Mouse (Mus musculus): Measurements from ENCODE around the gene Tmc3. TPM values are rescaled to one million over a fixed set of nuclear protein-coding genes. Genes with fewer than 3 reads are reported as not detected.
A peak's percentile ranks its signal among the peaks of the same experiment; 100 is the strongest.

The Tmc3 gene
- polyA plus RNA-seq (2012; fragmentation: generic; extraction: Trizol): 0.10 TPM

DNA sequence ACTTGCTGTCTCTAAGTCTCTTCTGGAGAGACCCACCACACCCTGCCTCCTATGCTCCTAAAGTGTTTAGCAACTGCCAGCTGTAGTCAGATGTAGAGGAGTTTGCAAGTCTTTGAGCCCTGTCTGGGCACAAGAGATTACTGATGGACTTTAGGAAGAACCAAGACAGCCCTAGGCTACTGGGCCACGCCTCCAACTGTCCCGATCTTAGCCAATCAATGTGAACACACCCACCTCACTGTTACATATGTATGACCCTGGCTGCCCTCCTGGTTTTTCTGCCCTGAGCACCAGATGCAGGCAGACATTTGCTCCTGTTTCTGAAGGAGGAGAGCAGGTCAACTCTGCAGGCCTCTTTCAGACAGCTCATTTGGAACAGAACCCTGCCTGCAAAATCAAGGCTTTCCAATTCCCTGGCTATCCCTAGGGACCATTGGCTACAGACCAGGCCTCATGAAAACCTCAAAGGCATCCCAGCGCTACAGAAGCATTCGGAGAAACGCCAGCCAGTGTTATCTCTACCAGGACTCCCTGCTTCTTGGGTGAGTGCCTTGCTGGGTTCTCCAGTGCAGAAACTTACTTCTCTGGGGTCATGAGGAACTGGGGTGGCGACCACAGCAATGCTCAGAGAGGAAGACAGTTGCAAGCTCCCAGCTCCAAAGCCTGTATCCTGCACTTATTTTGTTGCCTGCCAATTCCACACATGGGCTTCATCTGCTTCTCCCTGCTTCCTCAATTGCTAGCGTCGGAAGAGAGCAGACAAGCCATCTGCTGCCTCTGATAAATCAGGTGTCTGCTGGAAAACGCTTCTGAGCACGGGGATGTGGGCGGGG is at the start of gene Tmc3:
Gene Tmc3, plus strand, starts transcription at position 289 of the 833 bp plus-strand sequence.
- peak within 1 kb of the TSS; percentile 30 for H3K4me2 ChIP-seq (ENCODE audit: low read depth)
- no peaks in the 10 kb centered on the region for H3K79me2 ChIP-seq (ENCODE audit: control insufficient read depth, insufficient read depth)

DNA sequence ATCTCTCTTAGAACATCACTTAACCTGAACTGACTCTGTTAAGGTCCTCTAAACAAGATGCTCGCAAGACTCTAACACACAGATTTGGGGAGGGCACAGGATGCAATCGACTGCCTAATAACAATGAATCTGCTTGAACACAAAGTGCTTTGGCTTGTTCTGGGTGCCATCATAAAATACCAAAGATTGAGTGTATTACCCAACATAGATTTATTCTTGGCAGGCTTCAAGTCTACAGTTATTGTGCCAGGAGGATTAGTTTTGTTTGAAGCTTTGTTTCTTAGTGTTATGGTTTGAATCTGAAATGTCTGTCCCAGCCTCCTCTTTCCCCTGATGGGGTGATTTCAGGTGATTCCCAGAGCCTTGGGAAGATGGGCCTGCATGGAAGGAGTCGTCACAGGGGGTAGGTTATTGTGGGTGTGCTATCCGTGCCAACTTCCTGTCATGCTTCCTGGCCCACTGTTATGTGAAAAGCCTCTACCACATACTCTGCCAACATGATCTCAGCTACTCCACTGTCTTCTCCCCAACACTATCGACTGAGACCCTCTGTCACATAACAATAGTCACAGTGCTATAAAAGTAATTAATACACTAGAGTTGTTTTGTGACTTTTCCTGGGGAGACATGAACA is 43.1 kb upstream of the Tmc3 start:
- no peaks in the 10 kb centered on the region for H3K79me2 ChIP-seq (ENCODE audit: control insufficient read depth, insufficient read depth)
- TF ChIP-seq USF1 (IDR thresholded peaks at IDR 0.05; ENCODE audit: low read depth) (no peak), E2F4 (IDR thresholded peaks at IDR 0.05; ENCODE audit: insufficient read depth) (no peak), TCF12 (IDR thresholded peaks at IDR 0.05; ENCODE audit: insufficient read depth, poor library complexity, severe bottlenecking) (no peak), POLR2AphosphoS2 (IDR thresholded peaks at IDR 0.05; ENCODE audit: insufficient read length, low read depth) (no peak), CEBPB (IDR thresholded peaks at IDR 0.05; ENCODE audit: insufficient read depth, poor library complexity, severe bottlenecking) (no peak), SRF (IDR thresholded peaks at IDR 0.05; ENCODE audit: control insufficient read depth, insufficient read length, low read depth) (no peak), MYOD1 (IDR thresholded peaks at IDR 0.05; ENCODE audit: control insufficient read depth in 1 of 3, insufficient read length in 2 of 3, low read depth in 2 of 3) (no peak), TCF3 (IDR thresholded peaks at IDR 0.05; ENCODE audit: insufficient read length, low read depth) (no peak)
- H3K4me3 ChIP-seq: no peak overlapping the region
- H3K27me3 ChIP-seq (ENCODE audit: control insufficient read depth, insufficient read depth, insufficient read length): no peaks in the 10 kb centered on the region
- H3K36me3 ChIP-seq (ENCODE audit: control insufficient read depth, insufficient read depth): no peaks in the 10 kb centered on the region
- H3ac ChIP-seq (ENCODE audit: control insufficient read depth, insufficient read length): no peak overlapping the region
- H3K4me2 ChIP-seq (ENCODE audit: low read depth): no peak overlapping the region

More for the DNA sequence above, at the start of gene Tmc3:
- Histone ChIP-seq H3K36me3 (ENCODE audit: control insufficient read depth, insufficient read depth) (no peaks in the 10 kb centered on the region), H3ac (ENCODE audit: control insufficient read depth, insufficient read length) (no peak within 1 kb of the TSS), H3K4me3 (no peak within 1 kb of the TSS), H3K27me3 (ENCODE audit: control insufficient read depth, insufficient read depth, insufficient read length) (no peaks in the 10 kb centered on the region)
- TF ChIP-seq POLR2AphosphoS2 (IDR thresholded peaks at IDR 0.05; ENCODE audit: insufficient read length, low read depth): no peak
- TF ChIP-seq MAX (IDR thresholded peaks at IDR 0.05; ENCODE audit: low read depth): no peak
- TF ChIP-seq CEBPB (IDR thresholded peaks at IDR 0.05; ENCODE audit: insufficient read depth, poor library complexity, severe bottlenecking): no peak
- TF ChIP-seq TCF3 (IDR thresholded peaks at IDR 0.05; ENCODE audit: insufficient read length, low read depth): no peak
- no peak for TF ChIP-seq USF1 (IDR thresholded peaks at IDR 0.05; ENCODE audit: low read depth)
- no peak for TF ChIP-seq TCF12 (IDR thresholded peaks at IDR 0.05; ENCODE audit: insufficient read depth, poor library complexity, severe bottlenecking)
- TF ChIP-seq E2F4 (IDR thresholded peaks at IDR 0.05; ENCODE audit: insufficient read depth): no peak
- TF ChIP-seq MYOD1 (IDR thresholded peaks at IDR 0.05; ENCODE audit: control insufficient read depth in 1 of 3, insufficient read length in 2 of 3, low read depth in 2 of 3): no peak
- no peak for TF ChIP-seq POLR2A (IDR thresholded peaks at IDR 0.05; ENCODE audit: insufficient read length, low read depth)
- no peak for TF ChIP-seq MYOG (IDR thresholded peaks at IDR 0.05; ENCODE audit: control insufficient read depth in 1 of 3, insufficient read depth in 1 of 3, insufficient read length in 2 of 3, low read depth in 2 of 3)
- TF ChIP-seq REST (IDR thresholded peaks at IDR 0.05; ENCODE audit: insufficient read depth, insufficient read length): no peak
- no peak for TF ChIP-seq SRF (IDR thresholded peaks at IDR 0.05; ENCODE audit: control insufficient read depth, insufficient read length, low read depth)

DNA sequence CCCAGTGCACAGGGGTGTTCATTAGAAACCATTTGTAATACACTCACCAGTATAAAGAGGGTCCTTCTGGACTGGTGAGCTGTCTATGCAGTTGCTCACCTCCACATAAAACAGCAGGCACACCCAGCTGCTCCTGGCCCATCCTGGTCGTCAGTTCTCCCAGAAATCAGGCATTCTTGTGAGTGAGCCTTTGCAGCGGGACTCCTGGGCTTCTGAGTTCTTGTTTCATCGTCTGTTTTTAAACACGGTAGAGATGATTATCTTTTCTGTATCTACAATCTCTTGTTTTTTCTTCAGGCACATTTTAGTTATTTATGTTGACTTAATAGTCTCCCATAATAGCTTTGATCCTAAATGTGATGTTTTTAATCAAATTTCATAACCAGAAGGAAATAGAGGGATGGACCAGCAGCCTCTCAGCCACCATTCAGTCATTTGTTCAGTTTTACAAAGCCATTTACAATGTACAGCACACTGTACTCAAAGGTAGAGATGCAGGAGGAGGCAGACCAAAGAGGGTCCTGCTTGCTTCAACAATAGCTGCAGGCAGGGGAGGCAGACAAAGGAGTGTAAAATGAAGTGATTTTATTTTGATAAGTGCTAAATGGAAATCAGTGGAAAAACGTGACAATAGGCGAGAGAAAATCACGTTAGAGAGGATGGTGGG is 35.9 kb upstream of the Tmc3 start:
- no peaks in the 10 kb centered on the region for H3K27me3 ChIP-seq (ENCODE audit: control insufficient read depth, insufficient read depth, insufficient read length)

DNA sequence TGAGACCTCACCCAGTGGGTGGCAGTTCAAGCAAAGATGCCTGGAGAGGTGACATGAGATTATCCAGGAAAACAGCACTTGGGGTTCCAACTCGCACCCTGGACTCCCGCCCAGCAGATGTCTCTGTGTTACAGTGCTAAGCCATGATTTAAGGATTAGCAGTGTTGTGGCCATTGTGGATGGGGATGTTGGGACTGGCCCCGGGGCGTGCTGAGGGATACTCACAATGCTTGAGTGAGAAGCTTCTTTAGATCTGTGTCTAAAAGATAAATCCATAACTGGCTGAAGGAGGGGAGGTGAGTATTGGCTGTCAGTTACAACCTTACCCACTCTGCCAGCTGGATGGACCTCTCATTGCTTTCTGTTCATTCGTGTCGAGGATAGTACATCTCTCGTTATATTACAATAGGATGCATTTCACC is 35.4 kb upstream of the Tmc3 start:
- no peak overlapping the region for H3K4me3 ChIP-seq
- H3K27me3 ChIP-seq (ENCODE audit: control insufficient read depth, insufficient read depth, insufficient read length): no peaks in the 10 kb centered on the region
- no peak overlapping the region for H3K4me2 ChIP-seq (ENCODE audit: low read depth)
- TF ChIP-seq MAX (IDR thresholded peaks at IDR 0.05; ENCODE audit: low read depth) (no peak), POLR2A (IDR thresholded peaks at IDR 0.05; ENCODE audit: insufficient read length, low read depth) (no peak), CEBPB (IDR thresholded peaks at IDR 0.05; ENCODE audit: insufficient read depth, poor library complexity, severe bottlenecking) (no peak), REST (IDR thresholded peaks at IDR 0.05; ENCODE audit: insufficient read depth, insufficient read length) (no peak), USF1 (IDR thresholded peaks at IDR 0.05; ENCODE audit: low read depth) (no peak), SRF (IDR thresholded peaks at IDR 0.05; ENCODE audit: control insufficient read depth, insufficient read length, low read depth) (no peak), TCF12 (IDR thresholded peaks at IDR 0.05; ENCODE audit: insufficient read depth, poor library complexity, severe bottlenecking) (no peak), POLR2AphosphoS2 (IDR thresholded peaks at IDR 0.05; ENCODE audit: insufficient read length, low read depth) (no peak), E2F4 (IDR thresholded peaks at IDR 0.05; ENCODE audit: insufficient read depth) (no peak), MYOG (IDR thresholded peaks at IDR 0.05; ENCODE audit: control insufficient read depth in 1 of 3, insufficient read depth in 1 of 3, insufficient read length in 2 of 3, low read depth in 2 of 3) (no peak), TCF3 (IDR thresholded peaks at IDR 0.05; ENCODE audit: insufficient read length, low read depth) (no peak), MYOD1 (IDR thresholded peaks at IDR 0.05; ENCODE audit: control insufficient read depth in 1 of 3, insufficient read length in 2 of 3, low read depth in 2 of 3) (no peak)
- no peak overlapping the region for H3ac ChIP-seq (ENCODE audit: control insufficient read depth, insufficient read length)
- no peaks in the 10 kb centered on the region for H3K79me2 ChIP-seq (ENCODE audit: control insufficient read depth, insufficient read depth)
- H3K36me3 ChIP-seq (ENCODE audit: control insufficient read depth, insufficient read depth): no peaks in the 10 kb centered on the region

More for the DNA sequence above, 35.9 kb upstream of the Tmc3 start:
- no peak for TF ChIP-seq REST (IDR thresholded peaks at IDR 0.05; ENCODE audit: insufficient read depth, insufficient read length)
- no peak for TF ChIP-seq MAX (IDR thresholded peaks at IDR 0.05; ENCODE audit: low read depth)
- TF ChIP-seq TCF3 (IDR thresholded peaks at IDR 0.05; ENCODE audit: insufficient read length, low read depth): no peak
- no peak for TF ChIP-seq POLR2A (IDR thresholded peaks at IDR 0.05; ENCODE audit: insufficient read length, low read depth)
- no peak for TF ChIP-seq USF1 (IDR thresholded peaks at IDR 0.05; ENCODE audit: low read depth)
- TF ChIP-seq SRF (IDR thresholded peaks at IDR 0.05; ENCODE audit: control insufficient read depth, insufficient read length, low read depth): no peak
- TF ChIP-seq POLR2AphosphoS2 (IDR thresholded peaks at IDR 0.05; ENCODE audit: insufficient read length, low read depth): no peak
- no peak for TF ChIP-seq CEBPB (IDR thresholded peaks at IDR 0.05; ENCODE audit: insufficient read depth, poor library complexity, severe bottlenecking)
- TF ChIP-seq MYOD1 (IDR thresholded peaks at IDR 0.05; ENCODE audit: control insufficient read depth in 1 of 3, insufficient read length in 2 of 3, low read depth in 2 of 3): no peak
- TF ChIP-seq MYOG (IDR thresholded peaks at IDR 0.05; ENCODE audit: control insufficient read depth in 1 of 3, insufficient read depth in 1 of 3, insufficient read length in 2 of 3, low read depth in 2 of 3): no peak
- TF ChIP-seq E2F4 (IDR thresholded peaks at IDR 0.05; ENCODE audit: insufficient read depth): no peak
- no peak for TF ChIP-seq TCF12 (IDR thresholded peaks at IDR 0.05; ENCODE audit: insufficient read depth, poor library complexity, severe bottlenecking)
- Histone ChIP-seq H3K4me2 (ENCODE audit: low read depth) (no peak overlapping the region), H3K36me3 (ENCODE audit: control insufficient read depth, insufficient read depth) (no peaks in the 10 kb centered on the region), H3ac (ENCODE audit: control insufficient read depth, insufficient read length) (no peak overlapping the region), H3K79me2 (ENCODE audit: control insufficient read depth, insufficient read depth) (no peaks in the 10 kb centered on the region), H3K4me3 (no peak overlapping the region)
